Mouse (Mus musculus) gastrocnemius, adult 18-20 months (tissue): ENCODE results near the gene Olfr1315-ps1. TPM values are rescaled to one million over a fixed set of nuclear protein-coding genes. Genes with fewer than 3 reads are reported as not detected.

Experiments
- DNase-seq: peaks from one replicate; pipeline ENCODE4 v3.0.0; 2021; ENCODE audit warnings: low spot score
- long read RNA-seq, 2 experiments: library from polyadenylated mRNA; stranded (forward); transcript quantifications; one replicate each; pipeline ENCODE4 v2.0.0; 2021
- total RNA-seq, 2 experiments: library from RNA; stranded (reverse); gene quantifications; 2 replicates each; pipeline ENCODE4 v1.2.3; 2021

Gene Olfr1315-ps1
- not detected for total RNA-seq
- long read RNA-seq, experiment 1 = 0 reads
- long read RNA-seq, experiment 2 = 0 reads

DNA sequence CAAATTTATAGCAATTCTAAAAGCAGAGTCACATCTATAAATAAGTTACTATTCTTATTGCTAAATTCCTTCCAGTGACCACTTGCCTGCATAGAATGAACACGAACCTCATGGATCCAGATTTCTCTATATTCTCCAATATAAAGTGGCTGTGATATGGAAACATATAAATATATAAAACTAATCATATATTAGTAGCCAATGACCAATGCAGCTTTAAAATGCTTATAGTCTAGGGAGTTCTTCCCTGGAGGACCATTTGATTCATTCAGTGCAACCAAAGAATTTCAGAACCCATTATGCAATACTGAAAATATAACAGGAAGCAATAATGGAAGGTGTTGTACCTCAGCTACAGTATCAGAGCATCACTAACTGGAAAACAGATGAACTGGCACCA, at the start of gene Olfr1315-ps1:
Gene Olfr1315-ps1 (minus strand): TSS at position 101 of the 400 bp plus-strand sequence.
- DNase-seq = no peak

DNA sequence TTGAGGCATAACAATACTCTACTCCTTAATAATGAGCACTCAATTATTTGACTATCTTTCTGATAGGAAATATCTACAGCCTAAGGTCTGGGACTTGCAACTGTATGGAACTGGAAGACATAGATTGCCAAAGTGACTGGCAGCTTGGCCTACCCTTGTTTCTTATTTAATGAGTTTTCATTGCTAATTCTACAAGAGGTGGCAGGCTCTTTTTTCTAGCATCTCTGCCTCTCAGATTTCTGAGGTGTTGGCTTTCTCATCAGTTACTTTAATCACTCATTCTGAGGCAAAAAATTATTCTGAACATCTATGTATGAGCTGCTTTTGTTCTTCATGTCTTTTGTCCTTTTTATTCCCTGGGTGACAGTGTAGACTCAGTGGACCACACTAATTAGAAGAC, 38.7 kb upstream of the Olfr1315-ps1 start, which contains the start of gene Olfr1318:
Gene Olfr1318 (plus strand): TSS at position 301 of the 400 bp plus-strand sequence.
- no peak for DNase-seq

DNA sequence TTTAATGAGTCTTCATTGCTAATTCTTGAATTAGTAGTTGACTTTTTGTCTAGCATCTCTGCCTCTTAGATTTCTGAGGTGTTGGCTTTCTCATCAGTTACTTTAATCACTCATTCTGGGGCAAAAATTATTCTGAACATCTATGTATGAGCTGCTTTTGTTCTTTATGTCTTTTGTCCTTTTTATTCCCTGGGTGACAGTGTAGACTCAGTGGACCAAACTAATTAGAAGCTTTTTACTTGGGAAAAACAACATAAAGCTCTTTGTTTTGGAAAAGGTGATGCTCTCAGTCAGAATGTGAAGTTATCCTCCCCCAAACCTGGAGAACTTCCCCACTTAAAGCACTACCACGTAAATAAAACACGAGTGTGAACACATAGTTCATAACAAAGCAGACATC, 24.8 kb upstream of the Olfr1315-ps1 start, which contains the start of gene Olfr1317:
Gene Olfr1317 (plus strand): TSS at position 301 of the 400 bp plus-strand sequence.
- no peak for DNase-seq

DNA sequence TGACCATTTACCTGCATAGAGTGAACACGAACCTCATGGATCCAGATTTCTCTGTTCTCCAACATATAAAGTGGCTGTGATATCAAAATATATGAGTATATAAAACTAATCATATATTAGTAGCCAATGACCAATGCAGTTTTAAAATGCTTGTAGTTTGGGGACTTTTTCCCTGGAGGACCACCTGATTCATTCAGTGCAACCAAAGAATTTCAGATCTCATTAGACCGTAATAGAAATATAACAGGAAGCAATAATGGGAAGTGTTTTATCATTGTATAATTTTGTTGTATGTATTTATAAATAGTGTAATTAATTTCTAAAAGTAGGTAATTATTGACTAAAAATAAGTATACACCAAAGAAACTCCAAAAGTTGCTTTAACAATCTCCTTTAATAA, 19.6 kb upstream of the Olfr1315-ps1 start, which contains the start of gene Olfr1316:
Gene Olfr1316 (minus strand): TSS at position 101 of the 400 bp plus-strand sequence.
- no peak for DNase-seq

DNA sequence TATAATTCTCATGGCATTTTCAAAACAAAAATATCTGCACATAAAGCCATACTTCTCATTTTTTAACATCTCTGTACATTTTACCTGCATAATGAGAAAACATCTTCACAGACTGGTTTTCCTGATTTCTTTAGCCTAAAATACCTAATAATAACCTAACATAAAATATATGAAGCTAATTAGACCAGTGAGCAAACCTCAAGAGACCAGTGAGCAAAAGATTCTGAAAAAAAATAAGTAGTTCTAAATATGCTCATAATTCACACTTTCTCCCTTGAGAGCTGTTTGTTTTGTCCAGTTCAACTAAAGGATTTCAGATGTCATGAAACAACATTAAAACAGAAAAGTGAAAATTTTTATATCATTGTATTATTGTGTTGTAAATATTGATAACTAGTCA, 18.6 kb downstream of the Olfr1315-ps1 start, which contains the start of gene Olfr1314:
Gene Olfr1314 (minus strand): TSS at position 101 of the 400 bp plus-strand sequence.
- DNase-seq = no peak

DNA sequence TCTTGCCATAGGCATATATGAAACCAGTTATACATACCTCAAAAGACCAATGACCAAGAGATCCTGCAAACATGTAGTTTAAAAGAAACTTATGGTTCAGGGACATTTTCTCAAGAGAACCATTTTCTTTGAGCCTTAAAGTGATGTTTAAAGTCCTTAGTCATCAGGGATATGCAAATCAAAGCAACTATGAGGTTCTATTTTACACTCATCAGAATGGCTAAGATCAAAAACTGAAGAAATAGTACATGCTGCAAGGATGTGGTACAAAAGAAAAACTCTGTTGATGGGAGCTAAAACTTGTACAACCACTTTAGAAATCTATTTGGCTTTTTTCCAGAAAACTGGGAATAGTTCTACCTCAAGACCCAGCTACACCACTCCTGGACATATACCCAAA, 37.5 kb downstream of the Olfr1315-ps1 start, which contains the start of gene Olfr1313:
Gene Olfr1313 (minus strand): TSS at position 101 of the 400 bp plus-strand sequence.
- no peak for DNase-seq

Other genes starting within 250 kb of the Olfr1315-ps1 start
- gene Olfr1305, start 238.3 kb downstream of the Olfr1315-ps1 start, total RNA-seq = not detected
- not detected for gene Olfr1306, start 199.2 kb downstream of the Olfr1315-ps1 start, total RNA-seq
- gene Olfr1307, start 166.0 kb downstream of the Olfr1315-ps1 start, total RNA-seq = not detected
- not detected for gene Olfr1308, start 150.5 kb downstream of the Olfr1315-ps1 start, total RNA-seq
- gene Olfr1309, start 125.2 kb downstream of the Olfr1315-ps1 start, total RNA-seq = not detected
- gene Olfr1310, start 102.7 kb downstream of the Olfr1315-ps1 start, total RNA-seq = not detected
- gene Olfr1311, start 91.0 kb downstream of the Olfr1315-ps1 start, total RNA-seq = not detected
- not detected for gene Olfr1312, start 65.2 kb downstream of the Olfr1315-ps1 start, total RNA-seq
- not detected for gene Olfr1313, start 37.6 kb downstream of the Olfr1315-ps1 start, total RNA-seq
- not detected for gene Olfr1314, start 18.7 kb downstream of the Olfr1315-ps1 start, total RNA-seq
- not detected for gene Olfr1316, start 19.5 kb upstream of the Olfr1315-ps1 start, total RNA-seq
- not detected for gene Olfr1317, start 24.9 kb upstream of the Olfr1315-ps1 start, total RNA-seq
- gene Olfr1318, start 38.8 kb upstream of the Olfr1315-ps1 start, total RNA-seq = not detected
- 1 to 10 TPM in 1 of 2 experiments, under 1 TPM in 1; 0.82 to 1.1 TPM for gene Lpcat4, start 124.0 kb upstream of the Olfr1315-ps1 start, total RNA-seq
- not detected for gene Nutm1, start 143.9 kb upstream of the Olfr1315-ps1 start, total RNA-seq
- gene Nop10, start 146.5 kb upstream of the Olfr1315-ps1 start, total RNA-seq = 10 to 100 TPM; 52.3 to 59.1 TPM
- gene Slc12a6, start 150.4 kb upstream of the Olfr1315-ps1 start, total RNA-seq = 10 to 100 TPM; 26.2 to 26.4 TPM
- gene Gm21985, start 150.9 kb upstream of the Olfr1315-ps1 start, total RNA-seq = under 1 TPM; 0.24 to 0.80 TPM